Mouse (Mus musculus) gastrocnemius, postnatal 10 days (tissue): Measurements from ENCODE around the gene Dhrs1. TPM values are rescaled to one million over a fixed set of nuclear protein-coding genes. Genes with fewer than 3 reads are reported as not detected.
A peak's percentile ranks its signal among the peaks of the same experiment; 100 is the strongest.

Experiments used
- DNase-seq: peaks from one replicate; pipeline ENCODE4 v3.0.0; 2021; ENCODE audit warnings: mixed read lengths
- long read RNA-seq, 2 experiments: library from polyadenylated mRNA; stranded (forward); transcript quantifications; one replicate each; pipeline ENCODE4 v2.0.0; 2021
- total RNA-seq, 2 experiments: library from RNA; stranded (reverse); gene quantifications; 2 replicates each; pipeline ENCODE4 v1.2.3; 2021

Dhrs1 gene
- total RNA-seq, result 10 to 100 TPM; 33.2 to 33.3 TPM
- long read RNA-seq, experiment 1, transcript Dhrs1-201 (9 exons, 1,477 nt), result major isoform, 23 of 25 reads
- long read RNA-seq, experiment 1, partial matches to known transcripts, result 1 of 25 reads
- long read RNA-seq, experiment 1, other reads (novel, unspliced or antisense), result 1 of 25 reads
- long read RNA-seq, experiment 2, transcript Dhrs1-201 (9 exons, 1,477 nt), result major isoform, 22 of 24 reads
- long read RNA-seq, experiment 2, partial matches to known transcripts, result 1 of 24 reads
- long read RNA-seq, experiment 2, other reads (novel, unspliced or antisense), result 1 of 24 reads

DNA sequence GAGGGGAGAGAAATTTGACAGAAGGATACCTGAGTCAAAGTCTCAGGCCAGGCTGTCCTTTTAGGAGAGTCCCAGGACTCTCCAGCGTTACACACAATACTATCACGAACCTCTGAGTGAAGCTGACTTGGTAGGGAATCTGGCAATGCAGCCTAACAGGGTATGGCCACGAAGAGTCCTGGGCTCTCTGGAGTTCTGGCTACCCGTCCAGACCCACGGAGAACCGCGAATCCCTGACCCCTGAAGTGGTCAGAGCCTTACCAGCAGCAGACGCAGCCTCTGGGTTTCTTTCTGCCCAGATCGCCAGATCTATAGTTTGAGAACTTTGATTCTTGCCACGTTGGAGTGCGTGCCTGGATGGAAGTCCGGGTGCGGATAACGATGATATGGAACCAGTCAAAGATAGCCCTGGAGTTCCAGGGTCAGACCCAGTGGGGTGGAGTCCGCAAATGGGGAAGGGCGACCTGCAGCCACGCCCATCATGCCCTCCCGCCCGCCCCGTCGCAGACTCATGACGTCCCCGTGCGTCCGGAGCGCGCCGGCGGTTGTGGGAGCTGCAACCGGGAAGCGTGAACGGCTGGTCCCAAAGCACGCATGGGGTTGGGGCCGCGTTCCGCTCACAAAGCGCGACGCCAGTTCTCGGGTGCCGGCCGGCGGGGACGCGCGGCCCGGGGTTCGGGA is at the start of gene Dhrs1, which contains the start of gene Nop9:
TSS of gene Dhrs1 (minus strand) at position 511 of the 681 bp plus-strand sequence.
TSS of gene Nop9 (plus strand) at position 514 of the 681 bp plus-strand sequence.
- DNase-seq, result peak; percentile 89

DNA sequence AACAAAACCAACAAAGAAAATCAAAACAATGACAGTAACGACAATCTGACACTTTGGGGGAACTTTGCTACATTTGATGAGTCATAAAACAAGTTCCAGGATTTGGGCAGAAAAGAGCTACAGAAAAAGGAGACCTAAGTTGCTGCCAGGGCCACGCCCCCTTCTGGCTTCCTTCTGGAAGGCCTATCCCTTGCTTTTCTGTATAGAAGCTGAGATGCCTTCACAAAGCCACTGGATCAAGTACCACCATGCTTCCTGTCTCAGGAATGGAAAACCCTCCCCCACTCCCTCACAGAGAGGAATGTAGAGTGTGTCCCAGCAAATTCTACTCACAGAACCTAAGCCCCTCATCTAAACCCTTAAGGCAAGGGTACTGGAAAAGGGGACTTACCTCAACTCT is 48.5 kb upstream of the Dhrs1 start:
- DNase-seq, result peak; percentile 4

DNA sequence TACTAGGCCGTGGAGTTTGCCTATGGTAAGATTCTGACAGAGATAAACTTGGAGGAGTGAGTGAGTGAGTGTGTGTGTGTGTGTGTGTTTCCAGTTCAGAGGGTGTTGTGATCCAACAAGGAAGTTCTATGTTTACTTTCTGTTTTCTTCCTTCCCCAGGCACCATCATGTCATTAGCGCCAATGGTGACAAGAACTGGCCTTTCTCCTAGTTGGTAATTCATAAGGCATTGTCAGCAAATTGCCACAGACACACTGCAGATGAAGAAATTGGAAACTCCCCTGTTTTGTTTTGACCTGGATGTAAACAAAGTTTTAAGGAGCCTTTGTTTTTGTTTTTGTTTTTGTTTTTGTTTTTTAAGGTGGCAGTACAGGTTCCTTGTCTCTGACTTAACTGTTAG is 48.0 kb upstream of the Dhrs1 start:
- peak; percentile 1 for DNase-seq

DNA sequence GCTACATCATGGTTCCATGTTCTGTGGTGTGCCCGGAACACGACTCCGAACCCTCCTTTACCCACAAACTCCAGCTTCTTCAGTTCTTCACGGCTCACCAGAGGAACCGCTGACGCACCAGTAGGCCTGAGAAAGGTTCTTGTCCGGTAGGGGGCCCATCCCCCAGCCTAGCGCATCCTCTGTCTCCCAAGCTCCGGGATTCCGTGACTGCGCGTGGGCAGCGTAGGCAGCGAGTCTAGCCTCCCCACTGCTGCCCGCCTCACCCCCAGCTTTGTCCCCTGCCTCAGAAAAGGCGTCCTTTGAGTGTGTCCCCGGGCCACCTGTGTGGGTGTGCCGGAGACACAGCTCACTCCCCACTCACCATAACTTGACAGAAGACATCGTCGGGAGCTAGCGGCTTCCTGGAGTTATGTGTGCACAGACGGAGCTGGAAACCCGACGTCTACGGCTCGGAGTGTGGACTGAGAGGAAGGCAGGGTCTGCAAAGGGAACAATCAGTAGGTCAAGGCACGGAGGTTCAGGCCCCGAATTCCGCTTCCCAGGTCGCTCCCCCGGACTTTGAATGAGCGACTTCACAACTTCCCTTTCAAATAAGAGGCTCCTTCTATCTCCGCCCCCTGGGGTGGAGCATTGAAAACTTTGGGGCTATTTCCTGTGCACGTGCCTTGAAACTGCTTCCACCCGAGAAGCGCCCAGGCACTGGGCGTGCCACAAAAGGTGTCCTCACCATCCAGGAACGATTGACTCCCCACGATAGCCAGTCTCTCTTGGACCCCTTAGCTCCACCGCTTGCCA is 43.0 kb upstream of the Dhrs1 start, which contains the start of gene Ripk3:
TSS of gene Ripk3 (minus strand) at position 610 of the 795 bp plus-strand sequence.
- DNase-seq, result peak; percentile 22

DNA sequence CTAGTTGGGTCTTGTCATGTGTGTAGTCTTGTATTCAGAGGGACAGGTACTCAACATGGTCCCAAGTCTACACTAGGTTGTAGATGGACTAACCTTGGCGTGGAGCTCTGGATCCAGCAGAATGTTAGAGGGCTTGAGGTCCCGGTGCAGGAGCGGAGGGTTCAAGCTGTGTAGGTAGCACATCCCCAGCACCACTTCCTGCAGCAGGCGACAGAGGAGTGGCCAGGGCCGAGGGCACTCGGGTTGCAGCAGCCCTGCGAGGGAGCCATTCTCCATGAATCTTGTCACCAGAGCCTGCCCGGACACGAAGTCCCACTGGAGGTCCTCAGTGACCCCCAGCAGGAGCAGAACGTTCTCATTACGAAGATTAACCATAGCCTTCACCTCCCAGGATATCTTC is 42.2 kb upstream of the Dhrs1 start:
- peak; percentile 6 for DNase-seq

DNA sequence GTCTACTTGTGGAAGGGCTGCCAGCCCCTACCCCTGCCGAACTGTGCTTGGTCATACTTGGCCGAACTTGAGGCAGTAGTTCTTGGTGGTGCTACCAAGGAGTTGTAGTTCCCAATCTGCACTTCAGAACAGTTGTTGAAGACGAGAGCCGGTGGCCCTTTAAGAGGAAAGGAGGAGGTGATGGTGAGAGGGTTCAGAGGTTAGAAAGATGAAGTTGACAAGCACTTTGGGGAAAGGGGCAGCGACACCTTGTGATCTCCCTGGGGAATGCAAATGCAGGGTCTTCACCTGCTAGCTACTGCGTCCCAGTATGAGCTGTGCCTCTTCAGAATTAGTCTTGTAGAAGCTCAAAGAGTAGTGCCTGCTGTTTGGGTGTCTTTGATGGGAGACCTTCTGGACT is 39.7 kb upstream of the Dhrs1 start:
- DNase-seq, result peak; percentile 3

DNA sequence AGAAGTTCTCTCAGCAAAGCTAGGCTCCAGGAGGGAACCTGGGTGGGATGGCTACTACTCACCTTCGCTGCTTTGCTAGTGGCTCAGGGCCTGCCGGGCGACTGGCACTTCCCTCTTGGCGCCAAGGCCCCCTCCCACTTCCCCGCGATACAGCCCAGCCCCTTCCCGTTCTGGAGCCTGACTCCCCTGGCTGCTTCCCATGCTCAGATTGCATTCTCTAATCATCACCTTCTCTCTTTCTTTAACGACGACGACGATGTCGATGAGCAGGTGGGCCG is 38.4 kb upstream of the Dhrs1 start, which contains the start of gene Adcy4:
TSS of gene Adcy4 (minus strand) at position 138 of the 278 bp plus-strand sequence.
- DNase-seq, result peak; percentile 17

DNA sequence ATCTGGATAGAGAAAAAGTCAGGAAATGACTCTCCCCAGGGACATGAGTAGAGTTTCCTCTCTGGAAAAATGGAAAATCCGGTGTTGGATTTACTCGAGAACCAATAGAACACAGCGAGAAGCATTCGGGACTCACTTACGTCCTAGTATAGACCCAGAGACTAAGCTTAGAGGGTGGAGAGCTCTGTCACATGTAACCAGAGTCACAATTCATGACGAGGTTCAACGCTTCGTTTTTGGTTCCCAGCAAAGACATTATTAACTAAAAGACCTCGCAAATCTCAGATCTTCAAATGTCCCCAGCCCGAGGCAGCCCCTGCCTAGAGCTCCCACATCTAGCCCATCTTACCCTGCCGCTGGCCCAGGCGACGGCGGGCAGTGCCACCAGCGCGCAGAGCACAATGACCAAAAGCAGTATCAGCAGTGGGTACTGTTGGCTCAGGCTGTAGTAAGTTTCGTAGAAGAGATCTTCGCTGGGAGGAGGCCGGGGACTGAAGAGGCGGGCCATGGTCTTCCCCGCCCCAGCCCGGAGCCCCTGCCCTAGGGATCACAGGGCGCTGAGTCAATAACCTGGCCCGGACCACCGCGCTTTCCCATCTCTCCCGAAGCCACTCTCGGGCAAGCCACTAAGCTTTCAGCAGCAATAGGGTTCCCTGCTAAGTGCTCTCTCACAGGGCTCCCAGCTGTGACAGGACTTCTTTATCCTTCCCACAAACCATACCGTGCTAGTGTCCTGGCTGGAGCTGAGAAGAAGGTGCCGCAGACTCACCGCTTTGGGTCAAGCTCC is 37.9 kb upstream of the Dhrs1 start:
- DNase-seq, result peak; percentile 24

DNA sequence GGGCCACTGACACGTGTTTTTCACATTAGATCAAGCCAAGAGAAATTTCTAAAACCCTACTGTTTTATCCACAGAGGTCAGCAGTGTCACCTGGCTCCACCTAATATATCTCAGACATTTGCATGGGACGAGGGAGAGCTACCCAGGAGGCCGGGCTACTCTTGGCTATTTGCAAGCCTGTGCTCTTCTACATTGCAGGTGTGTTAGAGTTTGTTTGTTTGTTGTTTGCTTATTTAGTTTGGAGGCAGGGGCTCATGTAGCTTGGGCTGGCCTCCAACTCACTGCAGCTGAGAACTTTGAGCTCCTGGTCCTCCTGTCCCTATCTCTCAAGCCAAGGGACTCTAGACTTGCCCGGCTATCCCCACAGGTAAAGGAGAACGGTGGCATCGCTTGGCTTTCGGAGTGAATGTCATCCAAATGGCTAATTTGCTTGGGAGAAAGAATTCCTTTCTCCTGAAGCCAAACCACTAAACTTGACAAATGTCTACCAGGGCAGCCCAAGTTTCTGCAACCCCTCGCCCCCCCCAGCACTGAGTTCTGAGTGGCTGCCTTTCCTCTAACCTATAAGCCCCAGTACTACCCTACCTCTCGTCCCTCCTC is 37.0 kb upstream of the Dhrs1 start:
- peak; percentile 9 for DNase-seq

DNA sequence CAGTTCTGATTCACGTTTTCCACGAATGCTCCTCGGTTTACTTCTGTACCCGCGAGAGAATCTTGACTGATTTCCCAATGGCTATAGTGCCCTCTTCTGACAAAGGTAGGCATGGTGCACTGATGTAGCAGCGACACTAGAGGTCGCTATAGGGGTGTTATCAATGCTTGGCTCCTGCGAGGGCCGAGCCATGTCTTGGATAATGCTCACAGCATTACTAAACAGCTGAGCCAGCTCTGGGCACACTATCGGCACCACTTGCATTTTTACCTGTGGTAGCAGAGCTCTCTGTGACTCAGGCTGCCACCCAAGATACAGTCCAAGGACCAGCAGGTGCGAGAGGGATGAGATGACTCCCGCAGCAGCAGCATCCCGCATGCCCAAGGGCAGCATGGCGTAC is 35.8 kb upstream of the Dhrs1 start:
- peak; percentile 51 for DNase-seq

DNA sequence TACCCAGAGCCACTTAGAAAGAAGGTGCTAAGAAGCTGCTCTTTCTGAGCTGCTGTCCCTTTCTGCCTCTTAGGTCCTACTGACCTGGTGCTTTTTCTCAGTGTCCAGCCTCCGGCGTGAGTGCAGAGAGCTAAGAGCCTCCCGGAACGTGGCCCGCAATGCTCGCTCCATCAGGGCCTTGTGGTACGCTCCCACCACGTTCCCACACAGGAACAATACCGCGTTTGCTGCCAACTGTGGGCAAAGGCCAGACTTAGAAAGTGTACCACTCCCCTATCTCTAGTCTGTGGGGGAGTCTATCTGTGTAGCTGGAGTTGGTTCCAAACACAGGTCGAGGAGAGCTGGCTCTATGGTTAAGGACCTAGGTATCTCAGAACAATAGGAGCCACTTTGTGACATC is 35.2 kb upstream of the Dhrs1 start:
- DNase-seq, result peak; percentile 5

DNA sequence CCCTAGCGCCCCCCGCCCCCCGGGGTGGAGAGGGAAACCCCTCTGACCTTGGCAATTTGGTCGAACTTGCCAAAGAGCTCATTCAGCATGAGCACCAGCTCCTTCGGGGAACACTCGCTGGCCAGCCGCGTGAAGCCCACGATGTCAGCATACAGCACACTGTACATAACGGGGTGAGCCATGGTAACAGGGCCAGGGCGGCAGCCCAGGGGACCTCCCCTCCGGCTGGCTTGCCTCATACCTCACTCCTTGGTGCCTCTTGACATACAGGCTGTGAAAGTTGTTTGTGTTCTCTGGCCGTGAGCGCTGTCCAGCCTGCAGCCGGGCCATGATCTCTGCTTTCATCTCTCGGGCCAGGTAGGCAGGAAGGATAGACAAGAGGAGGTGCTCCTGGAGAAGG is 34.2 kb upstream of the Dhrs1 start:
- DNase-seq, result peak; percentile 3

DNA sequence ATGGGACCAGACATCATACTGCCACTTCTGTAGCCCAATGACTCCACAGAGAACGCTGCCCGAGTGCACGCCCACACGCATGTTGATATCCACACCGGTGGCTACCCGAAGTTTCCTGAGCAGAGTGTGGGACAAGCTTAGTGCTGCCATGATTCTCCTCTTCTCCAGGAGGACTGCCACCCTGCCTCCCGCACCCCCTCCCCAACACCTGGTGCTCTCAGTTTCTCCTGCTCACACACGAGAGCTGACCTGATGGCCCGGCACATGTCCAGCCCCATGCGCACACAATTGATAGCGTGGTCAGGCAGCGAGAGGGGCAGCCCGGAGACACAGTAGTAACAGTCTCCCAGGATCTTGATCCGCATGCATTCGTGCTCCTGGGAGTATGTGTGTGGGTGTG is 33.2 kb upstream of the Dhrs1 start:
- DNase-seq, result no peak

DNA sequence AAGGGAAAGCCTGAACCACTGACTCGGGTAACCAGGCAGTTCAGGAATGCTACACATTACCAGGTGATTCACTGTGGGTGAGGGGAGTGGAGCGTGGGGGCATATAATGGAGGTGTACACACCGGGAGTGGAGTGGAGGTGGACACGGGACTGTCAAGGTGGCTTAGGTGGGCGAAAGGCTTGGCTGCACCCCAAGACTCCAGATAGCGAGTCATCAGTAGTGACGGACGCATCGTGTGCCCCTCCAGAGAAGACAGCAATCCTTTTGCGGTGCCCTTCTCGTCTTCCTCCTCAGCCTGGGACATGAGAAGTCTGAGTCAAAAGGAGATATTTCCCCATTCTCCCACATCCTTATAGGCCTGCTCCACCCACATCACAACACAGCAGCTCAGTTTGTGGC is 32.3 kb upstream of the Dhrs1 start:
- no peak for DNase-seq

DNA sequence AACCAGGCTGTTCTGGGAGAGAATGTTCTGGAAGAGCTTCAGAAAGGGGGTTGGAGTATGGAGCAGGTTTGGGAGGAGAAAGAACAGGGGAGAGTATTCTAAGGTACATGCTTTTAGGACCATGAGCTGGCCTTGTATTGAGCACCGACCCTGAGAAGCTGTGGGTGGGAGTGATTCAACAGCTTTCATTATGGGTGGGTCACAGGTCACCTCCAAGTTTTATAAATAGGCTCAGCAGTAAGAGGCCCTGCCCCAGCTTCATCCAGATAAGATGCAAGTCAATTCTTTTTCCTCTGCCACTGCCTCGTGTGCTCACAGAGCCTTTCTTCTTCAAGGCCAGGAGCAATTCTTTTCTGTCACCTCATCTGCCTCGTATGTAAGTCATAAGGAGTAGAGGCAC is 31.7 kb upstream of the Dhrs1 start:
- DNase-seq, result no peak

DNA sequence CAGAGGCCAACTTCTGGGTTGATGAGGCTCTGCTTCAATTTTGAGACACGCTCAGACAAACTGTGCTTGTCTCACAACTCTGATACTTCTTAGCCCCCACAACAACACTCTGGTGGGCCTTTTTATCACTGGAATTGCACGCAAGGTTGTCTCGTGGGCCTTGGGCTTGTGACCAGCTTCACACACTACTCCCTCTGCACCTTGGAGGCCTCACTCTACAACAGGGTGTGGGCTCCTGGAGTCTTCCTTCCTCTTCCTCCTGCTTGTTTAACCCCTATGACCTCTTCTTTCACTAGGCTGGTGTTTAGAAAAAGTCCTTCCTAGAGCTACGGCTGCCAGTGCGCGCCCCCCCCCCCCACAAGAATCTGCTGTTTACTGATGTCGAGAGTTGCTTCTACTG is 31.2 kb upstream of the Dhrs1 start:
- DNase-seq, result no peak

DNA sequence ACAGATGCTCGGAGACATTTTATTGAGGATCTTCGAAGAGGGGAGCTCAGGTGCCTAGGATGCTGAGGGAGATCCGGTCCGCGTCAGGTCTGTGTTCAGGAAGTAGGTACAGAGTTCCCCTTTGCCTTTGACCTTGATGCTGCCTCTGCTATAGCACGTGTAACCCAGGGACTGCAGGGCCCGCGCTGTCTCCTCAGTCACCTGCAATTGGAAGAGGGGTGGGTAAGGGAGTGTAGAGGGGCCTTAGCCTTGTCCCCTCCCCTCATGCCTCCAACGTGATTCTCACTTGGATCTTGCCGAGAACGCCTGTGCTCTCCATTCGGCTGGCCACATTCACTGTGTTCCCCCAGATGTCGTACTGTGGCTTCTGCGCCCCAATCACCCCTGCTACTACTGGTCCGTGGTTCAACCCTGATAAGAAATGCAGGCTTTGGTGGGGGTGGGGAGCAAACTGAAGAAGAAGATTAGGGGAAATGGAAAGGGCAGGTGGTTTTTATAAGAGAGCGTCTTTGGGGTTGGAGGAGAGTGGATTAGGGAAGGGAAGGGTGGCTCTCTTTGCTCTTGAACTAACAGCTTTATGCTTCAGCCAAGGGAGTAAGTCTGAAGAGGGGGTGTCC is 23.7 kb upstream of the Dhrs1 start:
- DNase-seq, result no peak

DNA sequence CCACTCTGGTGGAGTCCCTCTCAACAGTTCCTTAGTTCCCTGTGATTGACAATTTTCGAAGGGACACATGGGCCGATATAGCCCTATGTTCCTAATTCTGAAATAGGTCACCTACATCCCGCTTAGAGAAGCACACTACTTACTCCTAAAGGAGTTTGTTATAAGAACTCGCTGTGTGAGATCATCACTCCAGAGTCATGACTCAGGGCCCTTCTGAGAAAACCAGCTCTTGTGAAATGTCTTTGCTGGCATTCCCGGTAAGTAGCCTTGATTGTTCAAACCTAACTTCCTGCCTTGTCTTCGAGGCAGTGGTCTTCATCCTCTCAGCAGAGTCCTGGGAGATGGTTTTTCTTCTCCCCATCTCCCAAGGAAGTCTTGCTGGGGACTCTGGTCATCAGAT is 23.1 kb upstream of the Dhrs1 start:
- no peak for DNase-seq

DNA sequence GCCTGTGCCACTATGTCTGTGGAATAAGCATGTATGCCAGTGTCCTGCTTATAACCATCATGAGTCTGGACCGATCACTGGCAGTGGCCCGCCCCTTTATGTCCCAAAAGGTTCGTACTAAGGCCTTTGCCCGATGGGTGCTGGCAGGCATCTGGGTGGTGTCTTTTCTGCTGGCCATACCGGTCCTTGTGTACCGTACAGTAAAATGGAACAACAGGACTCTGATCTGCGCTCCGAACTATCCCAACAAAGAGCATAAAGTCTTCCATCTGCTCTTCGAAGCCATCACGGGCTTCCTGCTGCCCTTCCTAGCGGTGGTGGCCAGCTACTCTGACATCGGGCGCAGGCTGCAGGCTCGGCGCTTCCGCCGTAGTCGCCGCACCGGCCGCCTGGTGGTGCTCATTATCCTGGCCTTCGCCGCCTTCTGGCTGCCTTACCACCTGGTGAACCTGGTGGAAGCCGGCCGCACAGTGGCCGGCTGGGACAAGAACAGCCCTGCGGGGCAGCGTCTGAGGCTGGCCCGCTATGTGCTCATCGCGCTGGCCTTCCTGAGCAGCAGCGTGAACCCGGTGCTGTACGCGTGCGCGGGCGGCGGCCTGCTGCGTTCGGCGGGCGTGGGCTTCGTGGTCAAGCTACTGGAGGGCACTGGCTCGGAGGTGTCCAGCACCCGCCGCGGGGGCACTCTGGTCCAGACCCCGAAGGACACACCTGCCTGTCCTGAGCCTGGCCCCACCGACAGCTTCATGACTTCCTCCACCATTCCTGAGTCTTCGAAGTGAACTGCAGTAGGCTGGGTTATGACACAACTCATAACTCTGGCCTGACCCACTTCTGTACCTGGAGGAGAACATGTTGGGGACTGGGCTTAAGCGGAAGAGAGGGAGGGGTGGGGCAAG is 22.3 kb upstream of the Dhrs1 start:
- DNase-seq, result peak; percentile 62

DNA sequence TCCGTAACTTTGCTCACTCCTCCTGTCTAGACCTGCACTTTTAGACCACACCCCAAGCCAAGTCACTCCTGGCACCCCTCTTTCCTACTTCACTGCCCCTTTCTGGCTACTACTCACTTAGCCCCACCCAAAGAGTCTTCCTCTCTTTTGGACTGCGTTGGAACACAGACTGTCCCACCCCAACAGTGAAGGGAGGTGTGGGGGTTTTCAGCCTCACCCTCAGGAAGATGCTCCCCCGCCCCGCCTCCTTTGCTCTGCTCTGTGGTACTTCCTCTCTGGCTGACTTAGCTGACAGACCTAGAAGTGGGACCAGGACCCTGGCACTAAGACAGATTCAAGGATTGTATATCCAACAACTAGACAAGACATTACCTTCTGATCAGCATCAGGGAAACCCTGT is 20.2 kb upstream of the Dhrs1 start, which contains the start of gene Ltb4r1:
TSS of gene Ltb4r1 (plus strand) at position 267 of the 400 bp plus-strand sequence.
- no peak for DNase-seq
